Mouse (Mus musculus) C2C12 (cell line): ENCODE results near the gene Eps8l1. TPM values are rescaled to one million over a fixed set of nuclear protein-coding genes. Genes with fewer than 3 reads are reported as not detected.

ENCODE experiments used
- H3K27me3 ChIP-seq: one replicate; pipeline ENCODE4 v1.6.1; 2011; ENCODE audit not compliant: control insufficient read depth, insufficient read depth, insufficient read length
- H3K36me3 ChIP-seq: one replicate; pipeline ENCODE4 v1.6.1; 2011; ENCODE audit not compliant: control insufficient read depth, insufficient read depth
- H3K4me3 ChIP-seq: one replicate; pipeline ENCODE4 v1.5.1; 2011; ENCODE audit warnings: mild to moderate bottlenecking, control low read depth; ENCODE audit not compliant: poor library complexity, insufficient read depth, severe bottlenecking
- H3K79me2 ChIP-seq: one replicate; pipeline ENCODE4 v1.6.1; 2011; ENCODE audit not compliant: control insufficient read depth, insufficient read depth
- H3K79me3 ChIP-seq: one replicate; pipeline ENCODE4 v1.6.1; 2011; ENCODE audit warnings: low read depth, control low read depth
- H3ac ChIP-seq: one replicate; pipeline ENCODE3; 2011; ENCODE audit warnings: low read depth; ENCODE audit not compliant: control insufficient read depth, insufficient read length
- CEBPB ChIP-seq: IDR thresholded peaks from one replicate; pipeline ENCODE4 v1.6.1; 2011; ENCODE audit warnings: low read depth, mild to moderate bottlenecking, control low read depth, moderate library complexity
- CTCF ChIP-seq: IDR thresholded peaks from one replicate; pipeline ENCODE4 v1.5.1; 2011; ENCODE audit not compliant: control insufficient read depth, insufficient read depth, insufficient read length
- FOSL1 ChIP-seq: IDR thresholded peaks from one replicate; pipeline ENCODE4 v1.8.0; 2011; ENCODE audit warnings: mild to moderate bottlenecking, low read length; ENCODE audit not compliant: poor library complexity, insufficient read depth, severe bottlenecking
- MAX ChIP-seq: IDR thresholded peaks from one replicate; pipeline ENCODE4 v1.6.1; 2011; ENCODE audit warnings: mild to moderate bottlenecking, control low read depth
- MYOD1 ChIP-seq: IDR thresholded peaks from one replicate; pipeline ENCODE4 v1.6.1; 2011; ENCODE audit warnings: low read depth; ENCODE audit not compliant: control insufficient read depth, insufficient read length
- MYOG ChIP-seq: IDR thresholded peaks from one replicate; pipeline ENCODE4 v1.6.1; 2011; ENCODE audit not compliant: control insufficient read depth, insufficient read length; ENCODE audit errors: extremely low read depth
- USF1 ChIP-seq: IDR thresholded peaks from one replicate; pipeline ENCODE4 v1.6.1; 2011; ENCODE audit warnings: low read depth, mild to moderate bottlenecking, control low read depth, moderate library complexity
- polyA plus RNA-seq: library from polyadenylated mRNA; unstranded; fragments of >200 nt; fragmentation: generic; extraction: Trizol; gene quantifications from one replicate; pipeline ENCODE4 v1.2.1, GENCODE M21; 2012; ENCODE audit warnings: missing spikeins

The Eps8l1 gene
- polyA plus RNA-seq, 1 experiment, result 0.28 TPM

DNA sequence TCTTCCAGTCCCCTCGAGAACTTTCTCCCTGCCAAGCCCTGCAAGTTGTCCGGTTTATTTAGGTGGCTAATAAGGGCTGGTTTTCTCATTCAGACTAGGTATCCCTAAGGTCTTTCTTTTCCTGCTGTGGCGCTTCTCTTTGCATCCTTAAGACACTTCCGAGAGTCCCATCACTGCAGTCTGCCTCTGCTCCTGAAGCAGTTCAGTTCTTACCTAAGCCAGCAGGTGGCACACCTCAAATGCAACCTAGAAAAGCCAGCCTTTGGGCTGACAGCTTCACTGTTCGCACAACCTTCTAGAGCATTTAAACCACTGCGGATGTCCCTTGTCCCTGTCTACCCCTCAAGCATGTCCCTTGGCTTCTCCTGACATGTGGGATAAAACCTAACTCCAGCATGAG lies 19.2 kb downstream of the Eps8l1 start:
- no peak overlapping the region for H3K4me3 ChIP-seq
- H3K79me2 ChIP-seq, result no peaks in the 10 kb centered on the region
- TF ChIP-seq USF1 (no peak), CTCF (peak; percentile 18), CEBPB (no peak), FOSL1 (no peak)
- H3K36me3 ChIP-seq, result peaks cover 3% of the 10 kb centered on the region
- H3K79me3 ChIP-seq, result no peaks in the 10 kb centered on the region
- no peaks in the 10 kb centered on the region for H3K27me3 ChIP-seq
- H3ac ChIP-seq, result no peak overlapping the region

DNA sequence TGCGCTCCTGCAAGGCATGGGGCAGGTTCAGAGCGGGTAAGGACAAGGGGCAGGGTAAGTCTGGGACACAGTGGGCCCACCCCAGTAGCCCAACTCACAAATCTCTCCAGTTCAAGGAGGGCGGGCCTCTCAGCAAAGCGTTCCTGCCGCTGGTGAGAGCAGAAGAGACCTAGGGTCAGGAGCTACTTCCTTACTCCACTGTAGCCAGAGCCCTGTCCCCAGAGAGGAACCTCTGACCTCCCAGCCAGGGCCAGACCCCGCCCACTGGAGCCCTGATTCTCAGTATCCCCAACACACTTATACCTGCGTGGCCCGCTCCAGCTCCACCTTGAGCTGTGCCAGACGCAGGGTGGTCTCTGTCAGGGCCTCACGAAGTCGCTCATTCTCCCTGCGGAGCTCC lies 21.8 kb downstream of the Eps8l1 start:
- TF ChIP-seq MYOG (no peak), CEBPB (no peak), FOSL1 (no peak), MYOD1 (no peak), CTCF (no peak), MAX (no peak), USF1 (no peak)
- Histone ChIP-seq H3K27me3 (no peaks in the 10 kb centered on the region), H3K4me3 (no peak overlapping the region), H3ac (no peak overlapping the region), H3K36me3 (peaks cover 14% of the 10 kb centered on the region), H3K79me2 (peaks cover 5% of the 10 kb centered on the region), H3K79me3 (no peaks in the 10 kb centered on the region)

DNA sequence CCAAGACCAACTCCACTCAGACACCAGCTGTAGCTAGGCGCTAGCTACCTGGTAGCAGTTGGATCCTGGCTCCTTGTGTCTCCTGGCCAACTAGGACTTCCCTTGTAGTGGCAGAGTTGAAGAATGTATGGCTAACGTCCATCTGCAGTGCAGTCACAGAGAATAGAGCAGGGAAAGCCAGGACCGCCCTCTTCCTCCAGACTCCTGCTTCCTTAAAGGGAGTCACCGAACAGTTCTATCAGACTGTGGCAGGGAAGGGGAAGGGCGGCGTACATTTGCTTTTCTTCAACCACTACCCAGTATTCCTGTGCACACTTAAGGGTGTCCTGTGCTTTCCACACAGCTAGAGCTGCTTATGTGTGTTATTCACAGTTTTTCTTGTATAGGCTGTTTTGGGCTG lies 30.8 kb downstream of the Eps8l1 start:
- Histone ChIP-seq H3K79me3 (peaks cover 33% of the 10 kb centered on the region), H3K4me3 (no peak overlapping the region), H3ac (no peak overlapping the region), H3K36me3 (peaks cover 43% of the 10 kb centered on the region), H3K27me3 (no peaks in the 10 kb centered on the region), H3K79me2 (peaks cover 79% of the 10 kb centered on the region)
- no peak for TF ChIP-seq MYOD1
- TF ChIP-seq FOSL1, result no peak
- TF ChIP-seq MYOG, result no peak
- no peak for TF ChIP-seq MAX
- no peak for TF ChIP-seq CEBPB
- no peak for TF ChIP-seq USF1
- no peak for TF ChIP-seq CTCF

DNA sequence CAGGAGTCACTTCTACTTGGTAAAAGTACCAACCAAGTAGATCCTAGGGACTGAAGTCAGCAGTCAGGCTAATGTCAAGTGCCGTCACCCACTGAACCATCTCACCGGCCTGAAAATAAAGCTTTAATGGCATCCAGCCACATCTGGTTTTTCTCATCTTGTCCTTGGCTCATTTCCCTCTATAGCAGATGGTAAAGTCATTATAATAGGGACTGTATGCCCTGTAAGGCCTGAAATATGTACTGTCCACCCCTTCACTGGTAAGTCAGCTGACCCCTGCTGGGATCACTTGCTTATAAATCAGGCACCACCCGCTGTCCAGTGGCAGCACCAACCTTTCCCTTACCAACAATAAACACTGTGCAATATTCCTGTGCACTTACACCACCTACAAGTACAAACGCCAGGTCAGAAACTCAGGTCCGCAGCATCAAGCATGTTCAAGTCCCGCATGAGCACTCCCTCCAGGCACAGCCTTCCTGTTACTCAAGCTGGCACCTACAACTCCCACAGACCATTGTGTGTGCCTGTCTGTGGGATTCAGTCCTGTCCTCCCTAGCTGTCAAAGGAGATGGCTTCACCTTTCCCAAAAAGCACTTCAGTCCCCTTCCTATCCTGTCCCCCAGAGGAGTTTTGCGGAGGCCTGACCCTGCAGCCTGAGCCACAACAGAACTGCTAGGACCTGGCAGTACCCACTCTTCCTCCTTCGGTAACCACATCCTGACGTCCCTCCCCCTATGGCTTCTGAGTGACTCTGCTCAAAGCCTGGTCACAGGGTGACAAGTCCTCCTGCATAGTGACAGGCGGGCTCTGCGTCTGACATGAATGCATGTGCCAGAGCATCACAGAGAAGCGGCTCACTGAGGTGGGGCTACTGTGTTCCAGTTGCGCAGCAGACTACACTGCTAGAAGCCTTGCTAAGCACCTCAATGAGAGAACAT lies 32.1 kb downstream of the Eps8l1 start:
- Histone ChIP-seq H3ac (no peak overlapping the region), H3K4me3 (no peak overlapping the region), H3K79me2 (peaks cover 83% of the 10 kb centered on the region), H3K79me3 (peaks cover 45% of the 10 kb centered on the region), H3K36me3 (peaks cover 45% of the 10 kb centered on the region), H3K27me3 (no peaks in the 10 kb centered on the region)
- no peak for TF ChIP-seq MYOG
- no peak for TF ChIP-seq CTCF
- no peak for TF ChIP-seq FOSL1
- no peak for TF ChIP-seq MYOD1
- peak; percentile 37 for TF ChIP-seq USF1
- TF ChIP-seq CEBPB, result no peak
- no peak for TF ChIP-seq MAX

DNA sequence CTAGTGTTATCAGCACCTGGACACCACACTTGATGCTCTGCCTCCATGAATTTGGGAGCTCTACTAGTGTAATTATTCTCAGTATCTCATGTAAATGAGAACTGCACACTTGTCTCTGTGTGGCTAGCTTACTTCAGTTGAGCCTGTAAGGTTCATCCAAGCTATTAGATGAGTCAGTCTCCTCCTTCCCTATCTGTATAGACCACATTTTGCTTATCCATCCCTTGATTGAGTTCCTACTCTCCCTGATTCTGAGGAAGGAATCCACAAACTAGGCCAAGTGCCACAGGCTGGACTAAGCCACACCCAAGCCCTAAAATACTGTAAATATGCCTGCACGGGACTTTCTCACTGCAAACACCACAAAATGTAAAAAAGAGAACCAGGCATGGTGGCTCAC lies 33.5 kb downstream of the Eps8l1 start:
- Histone ChIP-seq H3K4me3 (no peak overlapping the region), H3K79me3 (peaks cover 46% of the 10 kb centered on the region), H3ac (no peak overlapping the region), H3K79me2 (peaks cover 85% of the 10 kb centered on the region), H3K36me3 (peaks cover 35% of the 10 kb centered on the region), H3K27me3 (no peaks in the 10 kb centered on the region)
- TF ChIP-seq FOSL1, result no peak
- TF ChIP-seq MAX, result no peak
- TF ChIP-seq MYOG, result no peak
- no peak for TF ChIP-seq CTCF
- no peak for TF ChIP-seq USF1
- TF ChIP-seq MYOD1, result no peak
- TF ChIP-seq CEBPB, result no peak

DNA sequence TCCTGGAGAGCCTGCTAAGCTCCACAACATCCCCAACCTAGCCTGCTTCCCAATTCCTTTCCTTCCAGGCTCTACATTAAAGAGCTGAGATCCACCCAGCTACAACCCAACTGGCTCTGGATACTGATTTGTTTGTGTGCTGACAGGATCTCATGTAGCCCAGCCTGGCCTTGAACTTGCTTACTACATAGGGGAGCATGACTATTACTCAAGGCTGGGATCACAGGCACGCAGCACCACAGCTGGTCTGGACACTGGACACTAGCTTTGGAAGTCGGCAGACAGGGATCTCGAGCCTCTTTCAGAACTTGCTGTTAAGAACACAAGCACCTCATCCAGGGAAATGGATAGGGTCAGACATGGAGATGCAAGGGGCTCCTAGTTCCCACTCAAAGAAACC lies 36.0 kb downstream of the Eps8l1 start:
- no peak for TF ChIP-seq FOSL1
- no peak for TF ChIP-seq MAX
- TF ChIP-seq CEBPB, result no peak
- TF ChIP-seq MYOG, result no peak
- TF ChIP-seq MYOD1, result no peak
- no peak for TF ChIP-seq USF1
- TF ChIP-seq CTCF, result no peak
- Histone ChIP-seq H3K79me3 (peaks cover 57% of the 10 kb centered on the region), H3K36me3 (peaks cover 24% of the 10 kb centered on the region), H3K79me2 (peaks cover 97% of the 10 kb centered on the region), H3ac (no peak overlapping the region), H3K4me3 (no peak overlapping the region), H3K27me3 (no peaks in the 10 kb centered on the region)
